Mouse (Mus musculus) neutrophil, adult 5-6 weeks (primary cell): ENCODE measurements around the gene Gnai3. TPM values are rescaled to one million over a fixed set of nuclear protein-coding genes. Genes with fewer than 3 reads are reported as not detected.

Experiments
- ATAC-seq: fragments of 151-379, 151-347 bp; 2 replicates; pipeline ENCODE4 v1.8.0; 2017; ENCODE audit warnings: mild to moderate bottlenecking, moderate TSS enrichment; ENCODE audit not compliant: insufficient number of reproducible peaks, poor library complexity, low FRiP score, severe bottlenecking; ENCODE audit errors: extremely low read depth
- total RNA-seq: library from RNA; stranded (forward); fragments of 200-1000 nt; gene quantifications from 2 replicates; pipeline ENCODE4 v1.2.3, GENCODE M21; 2017

Gnai3 gene
- total RNA-seq, 1 experiment from 2014 or later, result 165 TPM

DNA sequence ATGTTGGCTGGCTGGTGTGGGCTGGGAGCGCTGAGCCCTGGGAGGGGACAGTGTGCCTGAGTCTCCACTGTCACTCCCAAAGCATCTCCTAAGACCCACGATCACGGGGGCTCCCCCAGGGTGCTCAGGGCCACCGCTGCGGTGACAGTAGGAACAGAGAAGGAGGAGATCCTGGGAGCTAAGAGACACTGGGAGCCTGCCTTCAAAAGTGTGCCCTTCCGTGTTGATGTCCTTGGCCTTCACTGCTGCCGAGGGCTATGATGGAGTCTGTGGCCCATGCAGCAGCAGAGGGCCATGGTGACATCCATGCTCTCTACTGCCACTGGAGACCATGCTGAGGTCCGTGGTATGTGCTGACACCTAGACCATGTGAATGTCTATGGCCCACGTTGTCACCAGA lies 80.4 kb downstream of the Gnai3 start:
- ATAC-seq, result no peak

- no peak for ATAC-seq
These were observed 81.3 kb downstream of the Gnai3 start for GRCm38 (mm10) chr3:108064672-108065071.

GRCm38 (mm10) chr3:108062648-108063047 lies 83.3 kb downstream of the Gnai3 start:
- no peak for ATAC-seq

- ATAC-seq, result peak; percentile 68
These were observed 84.5 kb downstream of the Gnai3 start for GRCm38 (mm10) chr3:108061420-108061819.

Other genes with a start within 250 kb of the Gnai3 start
- not detected in 2 replicates for gene Gstm7, start 214.3 kb downstream of the Gnai3 start, total RNA-seq
- gene Gstm6, start 202.4 kb downstream of the Gnai3 start, total RNA-seq, result not detected in 2 replicates
- not detected in 2 replicates for gene Gstm3, start 176.9 kb downstream of the Gnai3 start, total RNA-seq
- not detected in 2 replicates for gene Gstm2, start 159.7 kb downstream of the Gnai3 start, total RNA-seq
- gene Gstm1, start 128.2 kb downstream of the Gnai3 start, total RNA-seq, result 7.9 and 12.3 TPM in 2 replicates
- 1.7 and 2.3 TPM in 2 replicates for gene Gstm4, start 101.3 kb downstream of the Gnai3 start, total RNA-seq
- 16.0 and 18.5 TPM in 2 replicates for gene Ampd2, start 59.5 kb downstream of the Gnai3 start, total RNA-seq
- not detected in 2 replicates for gene Gnat2, start 53.4 kb downstream of the Gnai3 start, total RNA-seq
- 0.23 TPM in 1 of 2 replicates, not detected in the other for gene Gpr61, start 8.7 kb upstream of the Gnai3 start, total RNA-seq
- gene Amigo1, start 40.2 kb upstream of the Gnai3 start, total RNA-seq, result 1.3 and 1.6 TPM in 2 replicates
- gene Cyb561d1, start 55.1 kb upstream of the Gnai3 start, total RNA-seq, result 26.8 and 29.0 TPM in 2 replicates
- 5.8 and 7.3 TPM in 2 replicates for gene Atxn7l2, start 64.8 kb upstream of the Gnai3 start, total RNA-seq
- not detected in 2 replicates for gene Sypl2, start 80.5 kb upstream of the Gnai3 start, total RNA-seq
- 54.4 and 69.7 TPM in 2 replicates for gene Psma5, start 110.8 kb upstream of the Gnai3 start, total RNA-seq
- gene Sort1, start 137.9 kb upstream of the Gnai3 start, total RNA-seq, result 24.7 and 26.2 TPM in 2 replicates
- not detected in 2 replicates for gene Mybphl, start 218.8 kb upstream of the Gnai3 start, total RNA-seq
- 0.35 and 1.7 TPM in 2 replicates for gene Psrc1, start 237.7 kb upstream of the Gnai3 start, total RNA-seq